Mouse (Mus musculus) midbrain, embryonic 12.5 days (tissue): ENCODE data around the gene Gm26661. TPM values are rescaled to one million over a fixed set of nuclear protein-coding genes. Genes with fewer than 3 reads are reported as not detected.

Experiments
- ATAC-seq: fragments of 200-750 bp; cut with Nextera tagmentation; 2 replicates; pipeline ENCODE4 v1.8.0; 2017; ENCODE audit warnings: low read depth, moderate TSS enrichment, moderate library complexity; ENCODE audit not compliant: low FRiP score
- H3K27ac ChIP-seq: fragments of 300-500 bp; sonication (generic); replicated peaks from 2 replicates; pipeline ENCODE4 v1.5.1; 2016; ENCODE audit warnings: mild to moderate bottlenecking
- H3K27me3 ChIP-seq: fragments of 300-500 bp; sonication (generic); 2 replicates; pipeline ENCODE4 v1.6.1; 2016; ENCODE audit warnings: mild to moderate bottlenecking
- H3K36me3 ChIP-seq: fragments of 300-500 bp; sonication (generic); 2 replicates; pipeline ENCODE4 v1.6.1; 2016
- H3K4me1 ChIP-seq: fragments of 300-500 bp; sonication (generic); 2 replicates; pipeline ENCODE4 v1.6.1; 2016
- H3K4me2 ChIP-seq: fragments of 300-500 bp; sonication (generic); replicated peaks from 2 replicates; pipeline ENCODE4 v1.6.1; 2016; ENCODE audit warnings: mild to moderate bottlenecking, moderate library complexity
- H3K4me3 ChIP-seq: fragments of 300-500 bp; sonication (generic); 2 replicates; pipeline ENCODE4 v1.5.1; 2016; ENCODE audit warnings: mild to moderate bottlenecking
- H3K9ac ChIP-seq: fragments of 300-500 bp; sonication (generic); replicated peaks from 2 replicates; pipeline ENCODE4 v1.6.1; 2016; ENCODE audit warnings: mild to moderate bottlenecking, moderate library complexity
- H3K9me3 ChIP-seq: fragments of 300-500 bp; sonication (generic); 2 replicates; pipeline ENCODE4 v1.6.1; 2016; ENCODE audit warnings: mild to moderate bottlenecking
- WGBS: fragments of 180-500 bp; shearing (Covaris S2); methylation state at CpG from one replicate; pipeline ENCODE4 v1.1.7; 2016; 5-methylcytosine and 5-hydroxymethylcytosine counted together
- polyA plus RNA-seq: library from polyadenylated mRNA; unstranded; fragments of >200 nt; fragmentation: Nextera tagmentation; extraction: Ambion mirVana; gene quantifications from 2 replicates; pipeline ENCODE4 v1.2.1, GENCODE M21; 2016

Gene Gm26661
- polyA plus RNA-seq, 1 experiment from 2014 or later, result not detected

- peak overlapping the region; percentile 62 for H3K27ac ChIP-seq
Measured at GRCm38 (mm10) chr14:7826151-7826937, 35.0 kb downstream of the Gm26661 start.

GRCm38 (mm10) chr14:7829181-7829580, 37.8 kb downstream of the Gm26661 start:
- H3K9me3 ChIP-seq, result no peaks in the 10 kb centered on the region
- 89% methylated on average over 2 of the region's 2 CpGs for WGBS
- no peak overlapping the region for H3K4me2 ChIP-seq
- no peak for ATAC-seq
- no peaks in the 10 kb centered on the region for H3K27me3 ChIP-seq
- H3K36me3 ChIP-seq, result no peaks in the 10 kb centered on the region
- H3K4me3 ChIP-seq, result no peak overlapping the region
- peaks cover 18% of the 10 kb centered on the region for H3K4me1 ChIP-seq
- H3K27ac ChIP-seq, result no peak overlapping the region
- no peak overlapping the region for H3K9ac ChIP-seq

More at GRCm38 (mm10) chr14:7826151-7826937, 35.0 kb downstream of the Gm26661 start:
- no peak overlapping the region for H3K4me2 ChIP-seq
- no peak overlapping the region for H3K9ac ChIP-seq
- H3K27me3 ChIP-seq, result no peaks in the 10 kb centered on the region
- H3K9me3 ChIP-seq, result no peaks in the 10 kb centered on the region
- H3K4me1 ChIP-seq, result peaks cover 26% of the 10 kb centered on the region
- peak; percentile 61; the same call in 1 of the 2 replicates for ATAC-seq
- H3K4me3 ChIP-seq, result no peak overlapping the region
- H3K36me3 ChIP-seq, result no peaks in the 10 kb centered on the region
- 39% methylated on average over 10 of the region's 10 CpGs for WGBS

- no peak overlapping the region for H3K4me2 ChIP-seq
- no peak for ATAC-seq
- 79% methylated on average over 1 of the region's 1 CpGs for WGBS
- H3K36me3 ChIP-seq, result no peaks in the 10 kb centered on the region
- H3K4me1 ChIP-seq, result peaks cover 1% of the 10 kb centered on the region; the same call in 1 of the 2 replicates
- H3K4me3 ChIP-seq, result no peak overlapping the region
- H3K27ac ChIP-seq, result no peak overlapping the region
- no peaks in the 10 kb centered on the region for H3K9me3 ChIP-seq
- no peak overlapping the region for H3K9ac ChIP-seq
- H3K27me3 ChIP-seq, result no peaks in the 10 kb centered on the region
Measured at GRCm38 (mm10) chr14:7831770-7832439, 40.5 kb downstream of the Gm26661 start.

- H3K9ac ChIP-seq, result no peak overlapping the region
- H3K4me1 ChIP-seq, result no peaks in the 10 kb centered on the region
- H3K27me3 ChIP-seq, result no peaks in the 10 kb centered on the region
- no peak overlapping the region for H3K4me2 ChIP-seq
- H3K4me3 ChIP-seq, result no peak overlapping the region
- 92% methylated on average over 5 of the region's 5 CpGs for WGBS
- ATAC-seq, result no peak
- no peaks in the 10 kb centered on the region for H3K9me3 ChIP-seq
- no peaks in the 10 kb centered on the region for H3K36me3 ChIP-seq
- no peak overlapping the region for H3K27ac ChIP-seq
Measured at GRCm38 (mm10) chr14:7832440-7832783, 41.0 kb downstream of the Gm26661 start.

GRCm38 (mm10) chr14:7833458-7833857, 42.1 kb downstream of the Gm26661 start:
- Histone ChIP-seq H3K27ac (no peak overlapping the region), H3K9ac (no peak overlapping the region), H3K9me3 (no peaks in the 10 kb centered on the region), H3K36me3 (no peaks in the 10 kb centered on the region), H3K4me3 (no peak overlapping the region), H3K4me1 (no peaks in the 10 kb centered on the region), H3K27me3 (no peaks in the 10 kb centered on the region), H3K4me2 (no peak overlapping the region)
- no peak for ATAC-seq
- 78% methylated on average over 4 of the region's 4 CpGs for WGBS

GRCm38 (mm10) chr14:7838564-7839089, 47.2 kb downstream of the Gm26661 start:
- Histone ChIP-seq H3K9ac (no peak overlapping the region), H3K27me3 (no peaks in the 10 kb centered on the region), H3K4me1 (peaks cover 5% of the 10 kb centered on the region), H3K4me2 (no peak overlapping the region), H3K4me3 (no peak overlapping the region), H3K36me3 (no peaks in the 10 kb centered on the region), H3K27ac (no peak overlapping the region), H3K9me3 (no peaks in the 10 kb centered on the region)
- 85% methylated on average over 5 of the region's 5 CpGs for WGBS
- no peak for ATAC-seq

GRCm38 (mm10) chr14:7839950-7840514, 48.6 kb downstream of the Gm26661 start:
- Histone ChIP-seq H3K36me3 (no peaks in the 10 kb centered on the region), H3K4me2 (no peak overlapping the region), H3K4me3 (no peak overlapping the region), H3K27me3 (no peaks in the 10 kb centered on the region), H3K9ac (no peak overlapping the region), H3K27ac (no peak overlapping the region), H3K4me1 (peaks cover 5% of the 10 kb centered on the region), H3K9me3 (no peaks in the 10 kb centered on the region)
- no peak for ATAC-seq
- WGBS, result 49% methylated on average over 8 of the region's 8 CpGs

Other genes with a start within 250 kb of the Gm26661 start
- 1.7 and 2.1 TPM in 2 replicates for gene Gm3558, start 223.0 kb upstream of the Gm26661 start, polyA plus RNA-seq
- gene Gm10338, start 196.0 kb upstream of the Gm26661 start, polyA plus RNA-seq, result not detected in 2 replicates
- not detected in 2 replicates for gene Gm10128, start 147.6 kb upstream of the Gm26661 start, polyA plus RNA-seq
- 21.3 and 23.4 TPM in 2 replicates for gene Flnb, start 26.4 kb downstream of the Gm26661 start, polyA plus RNA-seq
- gene Gm45521, start 165.7 kb downstream of the Gm26661 start, polyA plus RNA-seq, result not detected in 2 replicates
- 0.05 TPM in 1 of 2 replicates, not detected in the other for gene Dnase1l3, start 203.0 kb downstream of the Gm26661 start, polyA plus RNA-seq
- 17.1 and 18.7 TPM in 2 replicates for gene Abhd6, start 211.3 kb downstream of the Gm26661 start, polyA plus RNA-seq